Mouse (Mus musculus) erythroblast, embryonic 14.5 days (primary cell): ENCODE data around the gene Plgrkt.

Experiments used
- GATA1 ChIP-seq: IDR thresholded peaks from 2 replicates; pipeline ENCODE4 v1.6.1; 2012; ENCODE audit warnings: low read length, inconsistent platforms, mixed read lengths
- TAL1 ChIP-seq: IDR thresholded peaks from 3 replicates; pipeline ENCODE4 v1.6.1; 2012; ENCODE audit warnings: low read length, inconsistent platforms, mixed read lengths

DNA sequence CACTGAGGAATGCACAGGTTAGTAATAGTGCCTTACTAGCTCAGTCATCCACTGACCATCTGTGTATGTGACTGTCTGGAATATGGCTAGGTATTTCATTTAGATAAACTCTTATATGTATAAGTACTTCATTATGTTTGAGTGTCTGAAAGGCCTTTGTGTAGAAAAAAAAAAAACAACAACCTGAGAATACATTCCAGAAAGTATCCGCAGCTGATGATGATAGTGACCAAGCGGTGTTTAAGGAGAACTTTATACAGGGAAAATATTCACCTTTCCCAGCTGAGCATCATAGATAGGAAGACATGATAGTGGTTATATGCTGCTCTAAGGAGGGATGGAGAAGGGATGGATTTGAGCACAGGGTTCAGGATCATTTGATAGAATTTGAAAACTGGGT is 851 bp upstream of the Plgrkt start:
- no peak for TF ChIP-seq GATA1
- TF ChIP-seq TAL1: no peak
